Mouse (Mus musculus): ENCODE results near the gene Zfp65.
A peak's percentile ranks its signal among the peaks of the same experiment; 100 is the strongest.
"Not testable (repeated sequence)": the region's sequence is repeated elsewhere in the genome, so short reads cannot be mapped to it uniquely, and the experiment has no call there.

The Zfp65 gene

GRCm38 (mm10) chr13:67728641-67729318 is at the start of gene Zfp65:
Gene Zfp65 (minus strand): TSS chr13:67729173.
- DNase-seq (ENCODE audit: low read depth, low spot score) = peak; percentile 78

DNA sequence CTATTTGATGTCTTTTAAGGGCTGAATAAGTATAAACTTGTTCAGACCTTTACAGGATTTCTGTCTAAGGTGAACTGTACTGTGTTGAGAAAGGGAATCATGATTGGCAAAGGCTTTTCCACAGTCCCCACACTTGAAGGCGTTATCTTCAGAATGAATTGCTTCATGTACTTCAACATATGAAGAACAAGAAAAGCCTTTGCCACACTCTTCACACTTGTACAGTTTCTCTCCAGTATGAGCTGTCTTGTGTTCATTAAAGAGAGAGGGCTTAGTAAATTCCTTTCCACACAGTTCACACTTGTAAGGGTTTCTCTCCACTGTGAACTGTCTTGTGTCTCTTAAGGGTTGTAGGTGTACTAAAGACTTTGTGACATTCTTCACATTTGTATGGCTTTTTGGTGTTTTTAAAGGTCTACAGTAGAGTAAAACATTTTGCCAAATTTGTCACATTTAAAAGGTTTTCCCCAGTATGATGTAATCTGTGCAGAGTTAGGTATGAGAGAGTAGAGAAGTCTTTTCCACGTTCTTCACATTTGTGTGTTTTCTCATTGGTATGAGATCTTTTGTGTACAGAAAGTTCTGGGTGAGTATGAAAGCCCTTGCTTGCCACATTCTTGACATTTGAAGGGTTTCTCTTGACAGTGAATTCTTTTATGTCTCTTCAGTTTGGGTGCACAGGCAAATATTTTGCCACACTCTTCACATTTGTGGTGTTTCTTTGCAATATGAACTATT is 34.2 kb upstream of the Zfp65 start:
- no peak for DNase-seq (ENCODE audit: low read depth, low spot score)

- no peak for DNase-seq (ENCODE audit: low read depth, low spot score)
Measured at GRCm38 (mm10) chr13:67759966-67760365, 31.0 kb upstream of the Zfp65 start.

DNA sequence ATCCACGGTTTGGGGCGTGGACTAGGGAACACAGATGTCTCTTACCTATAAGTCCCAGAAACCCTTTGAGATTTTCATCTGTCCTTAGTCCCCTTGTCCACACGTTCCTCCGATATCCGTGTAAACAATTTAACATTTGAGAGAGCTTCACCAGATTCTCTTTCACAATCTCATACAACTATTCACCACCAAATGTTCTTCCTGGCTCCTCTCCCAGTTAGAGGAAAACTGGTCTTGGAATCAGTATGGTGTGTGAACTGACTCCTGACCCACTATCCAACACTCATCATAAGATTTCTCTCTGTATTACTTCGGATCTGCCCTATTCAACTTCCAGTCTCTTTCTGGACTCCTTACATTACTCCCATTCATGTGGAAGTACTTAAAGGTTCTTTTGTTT is 26.8 kb upstream of the Zfp65 start:
- no peak for DNase-seq (ENCODE audit: low read depth, low spot score)

DNA sequence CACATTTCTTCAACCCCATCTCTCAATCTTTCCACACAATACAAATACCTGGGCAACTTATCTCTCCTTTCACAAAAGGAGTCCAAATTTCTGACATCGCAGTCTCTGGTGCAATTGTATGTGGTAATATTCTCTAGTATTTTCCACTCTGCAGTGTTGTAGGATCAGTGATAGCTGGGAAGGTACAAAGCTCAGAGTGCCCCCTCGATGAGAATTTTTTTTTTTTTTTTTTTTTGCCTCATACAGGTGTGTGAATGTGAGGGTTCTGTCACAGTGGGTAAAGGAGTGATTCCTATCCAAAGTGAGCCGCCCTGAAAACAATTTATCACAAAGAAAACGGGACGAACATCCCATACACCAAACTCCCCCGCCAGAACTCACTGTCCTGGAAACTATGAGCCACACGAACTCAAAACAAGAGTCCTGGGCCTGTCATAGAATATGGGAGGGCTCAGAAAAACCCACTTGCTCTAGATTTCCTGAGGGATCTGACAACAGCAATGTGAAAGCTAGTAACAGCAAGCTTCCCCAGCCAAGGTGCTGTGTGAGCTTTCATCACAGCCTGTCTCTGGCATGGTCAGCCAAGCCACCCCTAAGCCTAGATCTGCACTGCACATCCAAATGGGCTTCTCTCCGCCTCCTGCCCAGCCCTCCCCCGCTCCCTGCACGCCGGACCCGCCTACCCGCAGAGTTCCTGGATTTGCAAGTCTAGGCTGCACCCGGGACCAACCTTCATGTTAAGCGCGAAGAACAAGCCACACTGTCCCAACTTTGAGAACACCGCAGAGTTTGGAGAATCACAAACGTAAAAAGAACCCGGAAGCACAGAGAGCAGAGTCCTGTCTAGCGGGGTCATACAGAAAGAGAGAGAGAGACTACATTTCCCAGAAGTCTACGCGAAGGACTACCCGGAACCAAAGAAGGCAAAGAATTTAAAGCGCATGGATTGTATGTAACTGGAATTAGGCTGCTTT is 25.6 kb upstream of the Zfp65 start, which contains the start of gene Zfp85:
Gene Zfp85, minus strand, starts transcription at position 896 of the 974 bp plus-strand sequence.
- DNase-seq (ENCODE audit: low read depth, low spot score) = peak; percentile 88

DNA sequence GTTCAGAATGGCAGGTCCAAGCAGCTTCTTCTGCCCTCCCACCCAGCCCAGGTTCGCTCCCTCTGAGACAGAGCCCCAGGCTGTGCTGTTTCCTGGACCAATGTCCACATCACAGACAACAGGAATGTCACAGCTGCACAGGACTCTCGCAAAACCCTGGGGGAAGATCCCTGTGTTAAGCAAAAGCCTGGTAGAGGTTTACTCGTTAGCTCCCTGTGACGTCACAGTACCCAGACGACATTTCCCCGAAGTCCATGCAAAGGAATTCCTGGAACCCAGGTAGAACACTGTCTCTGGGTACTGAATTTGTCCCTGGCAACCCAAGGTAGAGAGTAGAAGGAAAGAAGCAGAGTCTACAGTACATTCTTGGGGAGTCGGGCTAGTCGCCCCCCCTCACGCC is 14.9 kb upstream of the Zfp65 start:
- DNase-seq (ENCODE audit: low read depth, low spot score) = peak; percentile 35

DNA sequence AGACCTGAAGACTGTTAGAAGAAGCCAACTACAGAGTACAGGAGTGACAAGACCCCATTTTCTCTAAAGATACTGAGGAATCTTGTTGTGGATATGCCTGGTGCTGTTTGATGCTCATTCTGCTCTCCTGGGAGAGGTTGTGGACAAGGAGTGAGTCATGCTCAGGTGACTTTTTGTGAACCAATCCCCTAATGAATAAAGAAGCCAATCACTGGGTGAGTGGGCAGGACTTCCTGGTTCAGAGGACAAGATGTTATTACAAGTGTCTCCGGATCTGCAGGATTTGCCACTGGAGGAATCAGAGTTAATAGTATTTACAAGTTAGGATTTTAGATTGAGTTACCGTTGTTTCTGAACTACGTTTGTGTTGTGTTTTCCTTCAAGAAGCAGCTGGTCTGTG is 14.0 kb upstream of the Zfp65 start:
- peak; percentile 54 for DNase-seq (ENCODE audit: low read depth, low spot score)

GRCm38 (mm10) chr13:67734391-67734790 is 5.4 kb upstream of the Zfp65 start:
- DNase-seq (ENCODE audit: low read depth, low spot score) = peak; percentile 25

DNA sequence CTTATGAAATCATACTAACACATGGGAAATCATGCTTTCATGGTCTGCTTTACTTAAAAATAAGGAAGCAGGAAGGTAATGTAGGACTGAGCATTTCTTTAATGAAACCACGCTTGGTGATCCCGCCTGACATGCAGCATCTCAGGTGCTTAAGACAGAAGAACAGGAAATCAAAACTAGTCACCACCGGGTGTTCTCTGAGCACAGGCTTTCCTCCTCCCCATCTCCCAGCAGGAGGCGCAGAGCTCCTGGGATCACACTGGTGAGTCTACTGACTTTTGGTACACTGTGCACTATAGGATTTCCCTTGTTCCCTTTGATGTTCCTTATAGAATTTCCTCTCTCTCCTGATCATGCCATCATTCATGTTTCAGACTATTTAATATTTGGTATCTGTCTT is 468 bp upstream of the Zfp65 start:
- peak; percentile 62 for DNase-seq (ENCODE audit: low read depth, low spot score)

DNA sequence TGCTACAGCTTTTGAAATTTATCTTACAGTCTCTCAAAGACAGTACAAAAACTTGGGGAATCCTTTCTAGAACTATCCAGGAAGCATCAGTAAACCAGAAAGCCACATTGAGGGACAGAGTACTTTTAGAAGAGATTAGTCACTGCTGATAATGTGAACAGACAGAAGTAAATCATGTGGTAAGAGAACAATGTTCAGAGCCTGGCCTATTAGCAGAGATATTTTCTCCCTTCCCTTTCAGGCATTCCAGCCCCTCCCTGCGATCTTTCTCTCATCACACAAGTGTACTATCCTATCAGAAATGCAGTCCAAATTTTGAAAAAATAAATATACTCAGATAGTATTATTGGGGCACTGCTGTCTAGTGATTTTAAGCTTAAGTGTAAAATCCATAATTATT is 867 bp downstream of the Zfp65 start:
- no peak for DNase-seq (ENCODE audit: low read depth, low spot score)

- not testable (repeated sequence) for DNase-seq (ENCODE audit: low read depth, low spot score)
Measured at GRCm38 (mm10) chr13:67725331-67725730, 3.6 kb downstream of the Zfp65 start.

DNA sequence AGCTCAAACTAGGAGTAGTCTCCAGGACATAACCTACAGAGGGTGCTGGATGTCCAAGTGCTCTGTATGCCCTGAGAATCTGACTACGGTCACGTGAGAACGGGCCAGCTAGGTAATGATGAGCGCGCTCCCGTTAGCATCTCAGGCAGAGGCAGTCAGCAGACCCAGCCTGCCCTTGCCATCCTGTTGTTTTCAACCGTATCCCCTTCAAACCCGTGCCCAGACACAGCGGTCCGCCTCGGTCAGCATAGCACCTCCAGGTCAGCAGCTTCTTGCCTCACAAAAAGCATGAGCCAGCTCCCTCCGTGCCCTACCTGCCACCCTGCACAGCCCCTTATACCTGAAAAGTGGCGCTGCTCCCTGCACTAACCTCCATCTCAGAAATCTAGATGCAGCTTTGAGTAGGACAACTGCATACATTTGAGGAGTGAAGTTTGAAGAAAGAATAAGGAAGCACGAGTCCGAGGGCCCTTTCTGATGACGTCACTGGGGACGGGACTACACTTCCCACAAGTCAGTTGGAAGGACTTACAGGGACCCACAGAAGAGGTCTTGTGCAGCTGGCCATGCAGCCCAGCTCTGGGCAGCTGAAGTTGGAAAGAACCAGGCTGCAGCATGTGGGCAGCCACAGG is 5.0 kb downstream of the Zfp65 start:
- peak; percentile 90 for DNase-seq (ENCODE audit: low read depth, low spot score)

GRCm38 (mm10) chr13:67686971-67687370 is 42.0 kb downstream of the Zfp65 start, which contains the start of gene Zfp738:
Gene Zfp738 (minus strand): TSS chr13:67687071.
- DNase-seq (ENCODE audit: low read depth, low spot score) = no peak

DNA sequence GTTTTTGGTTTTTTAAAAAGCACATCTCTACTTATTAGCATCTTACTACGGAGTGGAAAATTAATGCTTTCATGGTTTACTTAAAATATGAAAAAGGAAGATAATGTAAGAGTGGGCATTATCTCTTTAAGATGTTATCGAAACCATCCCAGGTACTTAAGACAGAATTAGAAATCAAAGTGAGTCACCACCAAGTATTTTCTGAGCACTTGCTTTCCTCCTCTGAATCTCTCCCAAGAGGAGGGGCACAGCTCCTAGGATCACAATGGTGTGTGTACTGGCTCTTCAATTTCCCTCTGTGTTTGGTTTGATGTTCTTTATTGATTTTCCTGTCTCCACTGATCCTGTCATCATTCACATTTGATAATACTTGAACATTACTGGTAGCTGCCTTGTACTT is 45.1 kb downstream of the Zfp65 start:
- not testable (repeated sequence) for DNase-seq (ENCODE audit: low read depth, low spot score)

DNA sequence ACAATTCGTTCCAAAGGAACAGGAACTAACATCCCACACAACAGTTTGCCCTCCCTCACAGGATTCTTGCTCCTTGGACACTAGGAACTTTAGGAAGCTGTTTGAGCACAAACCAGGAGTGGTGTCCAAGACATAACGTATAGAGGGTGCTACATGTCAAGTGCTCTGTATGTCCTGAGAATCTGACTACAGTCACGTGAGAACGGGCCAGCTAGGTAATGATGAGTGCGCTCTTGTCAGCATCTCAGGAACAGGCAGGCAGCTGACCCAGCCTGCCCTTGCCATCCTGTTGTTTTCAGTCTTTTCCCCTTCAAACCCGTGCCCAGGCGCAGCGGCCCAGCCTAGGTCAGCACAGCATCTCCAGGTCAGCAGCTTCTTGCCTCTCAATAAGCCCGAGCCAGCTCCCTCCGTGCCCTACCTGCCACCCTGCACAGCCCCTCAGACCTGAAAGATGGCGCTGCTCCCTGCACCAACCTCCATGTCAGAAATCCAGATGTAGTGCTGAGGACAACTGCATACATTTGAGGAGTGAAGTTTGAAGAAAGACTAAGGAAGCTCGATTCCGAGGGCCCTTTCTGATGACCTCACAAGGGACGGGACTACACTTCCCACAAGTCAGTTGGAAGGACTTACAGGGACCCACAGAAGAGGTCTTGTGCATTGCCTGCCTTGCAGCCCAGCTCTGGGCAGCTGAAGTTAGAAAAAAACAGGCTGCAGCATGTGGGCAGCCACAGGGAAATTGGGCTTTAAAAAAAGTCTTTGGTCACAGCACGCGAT is 45.8 kb downstream of the Zfp65 start:
- DNase-seq (ENCODE audit: low read depth, low spot score) = peak; percentile 94

DNA sequence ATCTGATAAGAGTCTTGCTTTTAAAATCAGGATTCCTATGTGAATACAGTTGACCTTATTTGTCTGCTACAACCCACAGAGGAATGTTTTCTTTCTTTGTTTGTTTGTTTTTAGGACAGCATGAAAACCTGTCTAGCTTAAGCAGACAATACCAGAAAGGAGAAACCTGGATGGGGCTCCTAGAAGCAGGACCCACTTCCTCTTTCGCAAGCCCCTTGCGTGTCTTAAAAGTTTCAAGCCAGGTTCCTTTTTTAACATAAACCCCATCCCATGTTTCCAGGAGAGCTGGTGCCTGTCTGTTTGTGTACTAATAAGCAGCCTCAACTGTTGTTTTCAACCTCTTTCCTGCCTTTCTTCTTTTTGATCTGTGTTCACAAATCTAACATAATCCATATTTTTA is 54.1 kb downstream of the Zfp65 start:
- no peak for DNase-seq (ENCODE audit: low read depth, low spot score)
